Mouse (Mus musculus) small intestine, adult 2 months (tissue): Measurements from ENCODE around the gene Edem2. TPM values are rescaled to one million over a fixed set of nuclear protein-coding genes. Genes with fewer than 3 reads are reported as not detected.

Experiments used
- H3K27ac ChIP-seq: fragments of 200-500 bp; 2 replicates; pipeline ENCODE4 v1.5.1; 2012; ENCODE audit warnings: low read depth, low read length, control low read depth, inconsistent platforms; ENCODE audit not compliant: insufficient read depth
- H3K27me3 ChIP-seq: fragments of 200-500 bp; 2 replicates; pipeline ENCODE4 v1.6.1; 2012; ENCODE audit warnings: mild to moderate bottlenecking, moderate library complexity, low read length, inconsistent platforms; ENCODE audit not compliant: control insufficient read depth, insufficient read depth
- H3K36me3 ChIP-seq: fragments of 200-500 bp; 2 replicates; pipeline ENCODE4 v1.6.1; 2012; ENCODE audit warnings: mild to moderate bottlenecking, low read length, control low read depth, inconsistent platforms; ENCODE audit not compliant: control insufficient read depth, insufficient read depth
- H3K4me1 ChIP-seq: fragments of 200-500 bp; 2 replicates; pipeline ENCODE4 v1.6.1; 2012; ENCODE audit warnings: low read length, inconsistent platforms, mixed read lengths; ENCODE audit not compliant: control insufficient read depth, insufficient read depth, insufficient read length
- H3K4me3 ChIP-seq: fragments of 200-500 bp; 2 replicates; pipeline ENCODE4 v1.5.1; 2012; ENCODE audit warnings: low read depth, mild to moderate bottlenecking, control low read depth, inconsistent platforms, low read length, moderate library complexity
- CTCF ChIP-seq: fragments of 200-500 bp; IDR thresholded peaks from 2 replicates; pipeline ENCODE4 v1.5.1; 2012; ENCODE audit warnings: low read depth, mild to moderate bottlenecking, control low read depth, inconsistent platforms, low read length, moderate library complexity, mixed read lengths; ENCODE audit not compliant: insufficient replicate concordance, insufficient read length; ENCODE audit errors: extremely low read depth
- POLR2A ChIP-seq: fragments of 200-500 bp; IDR thresholded peaks from 2 replicates; pipeline ENCODE4 v1.6.1; 2012; ENCODE audit warnings: low read depth, mild to moderate bottlenecking, control low read depth, inconsistent platforms, low read length, moderate library complexity
- WGBS: fragments of 180-500 bp; shearing (Covaris S2); methylation state at CpG from one replicate; pipeline ENCODE4 v1.1.7; 2018; 5-methylcytosine and 5-hydroxymethylcytosine counted together
- polyA plus RNA-seq: library from polyadenylated mRNA; depleted of rRNA; stranded (reverse); fragments of >200 nt; gene quantifications from 2 replicates; pipeline ENCODE4 v1.2.3, GENCODE M21; 2012

Gene Edem2
- polyA plus RNA-seq, 1 experiment = 96.4 TPM

DNA sequence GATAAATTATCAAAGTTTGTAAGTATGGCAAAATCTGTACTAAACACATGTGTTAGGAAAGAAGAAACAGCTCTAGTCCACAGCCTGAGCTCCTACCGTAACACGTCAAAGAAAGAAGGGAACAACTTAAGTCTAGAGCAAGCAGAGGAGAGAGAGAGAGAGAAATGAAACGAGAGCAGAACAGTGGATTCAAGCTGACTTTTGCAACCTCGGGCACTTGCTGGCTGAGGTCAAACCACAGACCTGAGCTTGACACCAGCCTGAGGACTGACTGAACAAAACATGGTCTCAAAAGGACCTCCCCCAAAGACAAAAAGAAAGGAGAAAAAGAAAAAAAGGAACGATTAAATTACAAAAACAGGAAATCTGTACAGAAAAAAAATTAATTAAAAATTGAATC, 48.7 kb downstream of the Edem2 start:
- WGBS = 63% methylated on average over 5 of the region's 5 CpGs

DNA sequence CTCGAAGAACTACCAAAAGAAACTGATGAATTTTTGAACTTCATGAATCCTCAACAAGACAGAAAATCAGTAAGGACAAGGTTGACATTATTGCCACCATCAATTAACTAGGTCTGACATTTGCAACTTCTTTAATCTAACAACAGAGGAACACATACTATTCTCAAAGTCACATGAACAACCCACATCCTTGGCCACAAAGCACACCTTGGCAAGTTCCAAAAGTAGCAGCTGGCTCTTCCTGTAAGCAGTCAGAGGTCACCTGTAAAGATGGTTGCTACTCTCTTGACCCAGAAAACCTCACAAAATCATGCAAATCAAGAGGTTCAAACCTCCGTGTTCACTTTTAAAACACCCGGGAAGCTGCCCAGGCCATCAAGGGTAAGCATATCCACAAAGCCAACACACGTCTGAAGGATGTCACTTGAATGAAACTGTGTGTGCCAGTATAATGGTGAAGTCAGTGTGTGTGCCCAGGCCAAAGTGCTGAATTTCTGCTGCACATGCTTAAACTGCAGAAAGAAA, 49.6 kb downstream of the Edem2 start:
- 77% methylated on average over 4 of the region's 4 CpGs for WGBS
- Histone ChIP-seq H3K36me3 (0 out of 2 replicates have a peak, but pooled peaks cover 2% of the 10 kb centered on the region), H3K4me3 (no peak overlapping the region), H3K27me3 (no peaks in the 10 kb centered on the region), H3K27ac (no peak overlapping the region), H3K4me1 (peaks cover 5% of the 10 kb centered on the region; the same call in 1 of the 2 replicates)
- TF ChIP-seq CTCF (no peak), POLR2A (no peak)

More for the DNA sequence above, 48.7 kb downstream of the Edem2 start:
- TF ChIP-seq CTCF (no peak), POLR2A (no peak)
- Histone ChIP-seq H3K27ac (no peak overlapping the region), H3K27me3 (no peaks in the 10 kb centered on the region), H3K4me3 (no peak overlapping the region), H3K4me1 (peaks cover 5% of the 10 kb centered on the region; the same call in 1 of the 2 replicates), H3K36me3 (0 out of 2 replicates have a peak, but pooled peaks cover 2% of the 10 kb centered on the region)

DNA sequence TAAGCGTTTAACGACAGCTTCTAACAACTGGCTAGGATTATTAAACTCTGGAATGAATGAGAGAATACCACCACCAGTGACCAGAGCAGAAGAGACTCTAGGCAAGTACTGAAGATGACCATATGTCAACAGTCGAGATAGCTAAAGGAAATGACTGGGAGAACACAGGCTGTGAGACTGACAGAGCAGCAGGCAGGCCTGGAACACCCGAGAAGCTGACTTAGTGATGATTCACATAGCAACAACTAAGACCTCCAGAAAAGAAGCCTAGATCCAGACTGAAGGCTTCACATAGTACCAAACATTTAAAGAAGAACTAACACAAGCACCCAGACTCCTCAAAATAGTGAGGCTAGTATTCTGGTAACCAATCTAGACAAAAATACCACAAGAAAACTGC, 54.2 kb downstream of the Edem2 start:
- Histone ChIP-seq H3K36me3 (peaks cover 24% of the 10 kb centered on the region), H3K4me1 (no peaks in the 10 kb centered on the region), H3K4me3 (no peak overlapping the region), H3K27ac (no peak overlapping the region), H3K27me3 (no peaks in the 10 kb centered on the region)
- WGBS = 51% methylated on average over 4 of the region's 4 CpGs
- TF ChIP-seq CTCF (no peak), POLR2A (no peak)

DNA sequence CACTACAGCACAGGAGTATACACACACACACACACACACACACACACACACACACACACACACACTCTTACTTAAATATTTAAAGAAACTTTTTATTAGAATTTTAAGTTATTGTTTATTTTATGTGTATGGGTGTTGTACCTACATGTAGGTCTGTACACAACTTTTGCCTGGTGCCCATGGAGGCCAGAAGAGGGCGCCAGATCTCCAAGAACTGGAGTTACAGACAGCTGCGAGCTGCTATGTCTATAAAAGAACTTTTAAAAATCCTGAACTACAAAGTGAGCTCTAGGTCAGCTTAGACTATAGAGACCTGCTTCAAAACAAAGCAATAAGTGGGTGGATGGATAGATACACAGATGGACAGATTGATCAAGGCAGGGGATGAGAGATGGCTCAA, 55.7 kb downstream of the Edem2 start:
- Histone ChIP-seq H3K4me3 (no peak overlapping the region), H3K27me3 (no peaks in the 10 kb centered on the region), H3K36me3 (peaks cover 28% of the 10 kb centered on the region), H3K27ac (no peak overlapping the region), H3K4me1 (no peaks in the 10 kb centered on the region)
- TF ChIP-seq CTCF = peak; percentile 70; the same call in 1 of the 2 replicates
- TF ChIP-seq POLR2A = no peak
- 21% methylated on average over 2 of the region's 2 CpGs for WGBS

DNA sequence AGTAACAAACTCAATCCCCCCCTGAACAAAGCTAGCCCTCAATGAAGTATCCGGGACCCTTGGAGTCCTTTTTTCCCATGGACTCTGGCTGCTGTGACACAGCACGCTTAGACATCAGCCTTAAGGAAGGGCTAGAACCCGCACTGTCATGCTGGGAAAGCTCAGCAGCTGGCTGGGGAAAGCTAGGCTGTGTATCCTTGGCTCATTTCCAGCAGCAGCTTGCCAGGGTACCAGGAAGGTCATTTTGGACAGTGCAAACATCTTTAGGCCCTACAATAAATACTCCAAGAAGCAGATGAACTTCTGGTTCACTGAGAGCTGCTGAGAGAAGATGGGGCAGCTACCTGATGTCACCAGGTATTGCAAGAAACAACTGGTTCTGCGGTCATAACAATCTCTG, 58.0 kb downstream of the Edem2 start:
- TF ChIP-seq CTCF = no peak
- no peak for TF ChIP-seq POLR2A
- H3K27ac ChIP-seq = no peak overlapping the region
- H3K36me3 ChIP-seq = peaks cover 44% of the 10 kb centered on the region
- no peaks in the 10 kb centered on the region for H3K4me1 ChIP-seq
- H3K27me3 ChIP-seq = no peaks in the 10 kb centered on the region
- WGBS = 66% methylated on average over 4 of the region's 4 CpGs
- no peak overlapping the region for H3K4me3 ChIP-seq

DNA sequence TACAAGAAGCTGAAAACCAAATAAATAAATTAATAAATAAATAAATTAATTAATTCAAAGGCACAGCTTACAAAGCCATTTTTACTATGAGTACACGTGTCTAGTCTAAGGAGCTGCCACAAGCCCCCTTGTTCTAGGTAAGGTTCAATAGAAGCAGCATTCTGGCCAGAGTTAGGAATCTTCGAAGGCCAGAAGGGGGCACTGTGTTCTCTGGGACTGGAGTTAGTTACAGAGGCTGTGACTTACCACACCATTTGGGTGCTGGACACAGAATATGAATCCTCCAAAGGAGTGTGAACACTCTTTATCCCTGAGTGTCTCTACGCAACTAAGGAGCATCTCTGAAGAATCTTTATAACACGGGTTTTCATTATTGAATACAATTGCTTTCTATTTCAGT, 60.8 kb downstream of the Edem2 start:
- no peaks in the 10 kb centered on the region for H3K4me1 ChIP-seq
- H3K27ac ChIP-seq = no peak overlapping the region
- peaks cover 62% of the 10 kb centered on the region for H3K36me3 ChIP-seq
- TF ChIP-seq CTCF = 0 out of 2 replicates have a peak, but pooled peaks have one; percentile 9
- no peak for TF ChIP-seq POLR2A
- no peak overlapping the region for H3K4me3 ChIP-seq
- WGBS = 85% methylated on average over 4 of the region's 4 CpGs
- H3K27me3 ChIP-seq = no peaks in the 10 kb centered on the region

DNA sequence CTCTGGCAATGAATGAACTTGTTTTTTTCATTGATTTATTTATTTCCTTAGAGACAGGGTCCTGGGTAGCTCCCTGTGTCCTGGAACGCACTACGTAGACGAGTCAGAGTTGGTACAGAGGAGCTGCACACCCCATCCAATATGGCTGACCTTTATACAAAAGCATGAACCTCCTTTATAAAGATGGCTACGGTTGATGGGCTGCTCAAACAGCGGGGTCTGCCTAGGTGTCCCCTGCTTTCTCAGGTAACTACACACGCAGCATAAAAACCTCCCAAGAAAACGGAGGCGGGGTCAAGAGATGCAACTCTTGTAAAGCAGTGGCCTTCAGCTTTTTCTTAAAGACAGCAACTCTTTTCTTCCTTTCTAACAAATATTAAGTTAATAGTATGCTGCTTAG, 61.4 kb downstream of the Edem2 start:
- 94% methylated on average over 8 of the region's 8 CpGs for WGBS
- H3K4me1 ChIP-seq = no peaks in the 10 kb centered on the region
- H3K27ac ChIP-seq = no peak overlapping the region
- H3K36me3 ChIP-seq = peaks cover 65% of the 10 kb centered on the region
- no peak overlapping the region for H3K4me3 ChIP-seq
- H3K27me3 ChIP-seq = no peaks in the 10 kb centered on the region
- no peak for TF ChIP-seq CTCF
- no peak for TF ChIP-seq POLR2A
